Mouse (Mus musculus): ENCODE measurements at regions not wholly inside any gene's neighbourhood (a gene's known extent, or its start where the extent isn't known, plus 50 kb on each side); places are given as distances from the start of the nearest gene placed in this dataset.

DNA sequence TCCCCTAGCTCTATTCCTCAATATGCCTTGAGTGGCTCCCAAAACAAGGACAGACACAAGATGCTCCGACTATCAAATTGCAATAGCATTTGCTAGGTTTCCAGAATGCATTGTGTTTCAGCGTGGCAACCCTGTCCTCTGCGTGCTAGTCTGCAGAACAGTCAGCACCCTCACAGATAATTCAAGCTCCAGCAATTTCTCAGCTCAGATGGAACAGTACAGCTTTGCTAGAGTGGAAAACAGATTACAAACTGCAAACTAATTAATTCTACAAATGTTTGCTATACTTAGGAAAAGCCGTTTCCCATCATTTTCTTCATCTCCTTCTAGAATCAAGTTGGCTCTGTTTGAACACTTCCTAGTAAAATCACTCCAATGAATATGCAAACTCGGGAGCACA lies 441.4 kb downstream of the Gm16223 start:
- TF ChIP-seq CTCF (IDR thresholded peaks at IDR 0.05; ENCODE audit: low read depth): no peak
- Histone ChIP-seq H3K9ac (no peak overlapping the region), H3K4me3 (ENCODE audit: low read depth, low read length) (no peak overlapping the region), H3K9me3 (ENCODE audit: low read length) (no peaks in the 10 kb centered on the region), H3K4me2 (ENCODE audit: low read depth) (no peak overlapping the region), H3K27me3 (ENCODE audit: insufficient read depth, low read length) (no peaks in the 10 kb centered on the region), H3K36me3 (ENCODE audit: insufficient read depth) (no peaks in the 10 kb centered on the region), H3K4me1 (ENCODE audit: insufficient read depth) (no peaks in the 10 kb centered on the region), H3K27ac (ENCODE audit: low read depth, low read length) (no peak overlapping the region)
- DNase-seq: peak; percentile 40
- ATAC-seq: peak; percentile 89
- 46% methylated on average over 5 of the region's 5 CpGs for WGBS

DNA sequence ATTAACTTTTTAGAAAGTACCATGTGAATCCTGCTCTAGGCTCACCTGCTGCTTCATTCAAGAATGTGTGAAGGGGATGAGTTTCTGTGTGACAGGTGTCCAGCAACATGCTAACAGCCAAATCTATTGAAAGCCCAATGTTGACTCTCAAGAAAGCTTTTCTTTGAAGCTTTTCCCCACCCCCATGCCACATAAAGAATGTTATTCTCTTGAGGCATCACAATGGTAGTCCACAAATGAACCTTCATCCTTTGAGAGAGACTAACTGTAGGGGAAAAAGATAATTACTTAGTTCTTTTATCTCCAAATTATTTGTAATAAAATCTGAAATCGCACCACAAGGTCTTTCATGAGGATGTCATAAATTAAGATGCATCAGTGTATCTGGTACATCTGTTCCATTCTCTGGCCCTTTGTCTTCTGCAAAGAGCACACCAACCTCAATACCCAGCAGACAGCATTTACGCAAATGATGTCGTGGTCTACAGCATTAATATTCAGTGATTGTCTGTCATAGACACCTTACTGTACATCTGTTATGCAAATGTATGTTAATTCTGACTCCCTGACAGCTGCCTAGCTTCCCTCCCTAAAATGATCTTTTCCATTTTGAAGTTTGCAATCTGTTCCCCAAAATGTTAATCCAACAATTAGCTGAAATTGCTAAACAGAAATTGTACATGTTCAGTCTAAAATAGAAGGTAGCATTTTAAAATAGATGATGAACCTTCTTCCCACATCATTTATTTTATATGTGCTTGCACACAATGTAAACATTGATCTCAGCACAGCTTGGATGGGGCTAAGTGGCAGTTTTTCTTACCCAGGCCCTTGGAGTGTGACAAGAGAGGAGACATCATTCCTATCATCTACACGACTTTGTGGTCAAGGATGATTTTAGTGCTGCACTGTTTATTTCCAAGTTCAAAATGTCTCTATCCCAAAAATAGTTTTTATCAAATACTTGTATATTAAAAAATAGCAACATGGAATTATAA lies 455.7 kb downstream of the Gm16223 start:
- Histone ChIP-seq H3K4me1 (ENCODE audit: insufficient read depth) (0 out of 2 replicates have a peak, but pooled peaks cover 5% of the 10 kb centered on the region), H3K27ac (ENCODE audit: low read depth, low read length) (no peak overlapping the region), H3K36me3 (ENCODE audit: insufficient read depth) (no peaks in the 10 kb centered on the region), H3K9me3 (ENCODE audit: low read length) (no peaks in the 10 kb centered on the region), H3K4me2 (ENCODE audit: low read depth) (no peak overlapping the region), H3K27me3 (ENCODE audit: insufficient read depth, low read length) (no peaks in the 10 kb centered on the region), H3K4me3 (ENCODE audit: low read depth, low read length) (no peak overlapping the region), H3K9ac (no peak overlapping the region)
- peak; percentile 89 for ATAC-seq
- 28% methylated on average over 4 of the region's 4 CpGs for WGBS
- DNase-seq: peak; percentile 55
- no peak for TF ChIP-seq CTCF (IDR thresholded peaks at IDR 0.05; ENCODE audit: low read depth)

DNA sequence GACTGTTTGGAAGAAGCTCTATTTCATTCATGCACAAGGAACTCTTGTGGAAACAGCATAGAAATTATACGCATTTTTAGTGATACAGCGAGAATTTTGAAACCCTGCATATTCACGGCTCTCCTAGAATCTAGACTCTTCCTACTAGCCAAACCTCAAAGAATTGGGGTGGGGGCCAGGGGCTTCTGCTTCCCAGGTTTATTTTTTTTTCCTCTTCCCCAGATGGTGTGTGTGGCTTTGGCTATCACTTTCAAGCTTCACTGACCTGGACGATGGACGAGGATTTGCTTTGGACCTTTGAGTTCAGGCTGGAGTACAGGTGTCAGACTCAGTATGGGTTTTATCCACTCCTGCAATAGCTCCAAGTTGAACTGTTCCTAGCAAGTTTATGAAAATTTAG lies 457.7 kb downstream of the Gm16223 start:
- H3K36me3 ChIP-seq (ENCODE audit: insufficient read depth): no peaks in the 10 kb centered on the region
- no peak overlapping the region for H3K4me2 ChIP-seq (ENCODE audit: low read depth)
- DNase-seq: no peak
- H3K9ac ChIP-seq: no peak overlapping the region
- no peaks in the 10 kb centered on the region for H3K27me3 ChIP-seq (ENCODE audit: insufficient read depth, low read length)
- no peak for ATAC-seq
- H3K27ac ChIP-seq (ENCODE audit: low read depth, low read length): no peak overlapping the region
- WGBS: 59% methylated on average over 5 of the region's 5 CpGs
- no peak overlapping the region for H3K4me3 ChIP-seq (ENCODE audit: low read depth, low read length)
- no peak for TF ChIP-seq CTCF (IDR thresholded peaks at IDR 0.05; ENCODE audit: low read depth)
- 0 out of 2 replicates have a peak, but pooled peaks cover 5% of the 10 kb centered on the region for H3K4me1 ChIP-seq (ENCODE audit: insufficient read depth)
- H3K9me3 ChIP-seq (ENCODE audit: low read length): no peaks in the 10 kb centered on the region

DNA sequence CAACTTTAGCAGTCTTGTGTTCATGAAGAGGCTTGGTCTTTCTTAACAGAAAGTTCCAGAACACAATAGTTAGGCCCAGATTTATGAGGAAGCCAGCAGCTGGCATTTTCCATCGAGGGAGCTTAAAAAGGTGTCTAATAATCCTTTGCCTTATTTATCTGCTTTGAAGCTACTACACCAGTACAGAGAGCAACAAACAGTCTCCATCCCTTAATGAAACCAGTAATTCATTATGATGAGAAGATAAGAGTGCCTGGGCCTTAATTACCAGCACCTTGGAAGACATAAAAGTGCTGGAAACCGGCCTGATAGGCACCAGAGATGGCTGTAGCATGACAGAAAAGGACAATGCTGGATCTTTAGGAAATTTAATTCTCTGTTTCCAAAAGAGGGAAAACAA lies 492.8 kb downstream of the Gm16223 start:
- H3K4me2 ChIP-seq (ENCODE audit: low read depth): no peak overlapping the region
- H3K9ac ChIP-seq: no peak overlapping the region
- no peak for TF ChIP-seq CTCF (IDR thresholded peaks at IDR 0.05; ENCODE audit: low read depth)
- H3K4me1 ChIP-seq (ENCODE audit: insufficient read depth): no peaks in the 10 kb centered on the region
- no peaks in the 10 kb centered on the region for H3K9me3 ChIP-seq (ENCODE audit: low read length)
- no peak overlapping the region for H3K27ac ChIP-seq (ENCODE audit: low read depth, low read length)
- H3K27me3 ChIP-seq (ENCODE audit: insufficient read depth, low read length): no peaks in the 10 kb centered on the region
- DNase-seq (no peak), ATAC-seq (no peak)
- H3K36me3 ChIP-seq (ENCODE audit: insufficient read depth): no peaks in the 10 kb centered on the region
- no peak overlapping the region for H3K4me3 ChIP-seq (ENCODE audit: low read depth, low read length)
- WGBS: 50% methylated on average over 2 of the region's 2 CpGs

DNA sequence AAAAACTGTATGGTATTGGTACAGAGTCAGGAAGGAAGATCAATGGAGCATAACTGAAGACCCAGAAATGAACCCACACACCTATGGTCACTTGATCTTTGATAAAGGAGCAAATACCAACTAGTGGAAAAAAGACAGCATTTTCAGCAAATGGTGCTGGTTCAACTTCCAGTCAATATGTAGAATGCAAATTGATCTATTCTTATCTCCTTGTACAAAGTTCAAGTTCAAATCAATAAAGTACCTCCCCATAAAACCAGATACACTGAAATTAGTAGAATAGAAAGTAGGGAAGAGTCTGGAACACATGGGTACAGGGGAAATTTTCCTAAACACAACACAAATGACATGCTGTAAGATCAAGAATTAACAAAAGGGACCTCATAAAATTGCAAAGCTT lies 495.6 kb downstream of the Gm16223 start:
- no peak for DNase-seq
- Histone ChIP-seq H3K4me2 (ENCODE audit: low read depth) (no peak overlapping the region), H3K27me3 (ENCODE audit: insufficient read depth, low read length) (no peaks in the 10 kb centered on the region), H3K36me3 (ENCODE audit: insufficient read depth) (no peaks in the 10 kb centered on the region), H3K4me3 (ENCODE audit: low read depth, low read length) (no peak overlapping the region), H3K27ac (ENCODE audit: low read depth, low read length) (no peak overlapping the region), H3K9ac (no peak overlapping the region), H3K9me3 (ENCODE audit: low read length) (no peaks in the 10 kb centered on the region), H3K4me1 (ENCODE audit: insufficient read depth) (no peaks in the 10 kb centered on the region)
- TF ChIP-seq CTCF (IDR thresholded peaks at IDR 0.05; ENCODE audit: low read depth): no peak
- no peak for ATAC-seq

DNA sequence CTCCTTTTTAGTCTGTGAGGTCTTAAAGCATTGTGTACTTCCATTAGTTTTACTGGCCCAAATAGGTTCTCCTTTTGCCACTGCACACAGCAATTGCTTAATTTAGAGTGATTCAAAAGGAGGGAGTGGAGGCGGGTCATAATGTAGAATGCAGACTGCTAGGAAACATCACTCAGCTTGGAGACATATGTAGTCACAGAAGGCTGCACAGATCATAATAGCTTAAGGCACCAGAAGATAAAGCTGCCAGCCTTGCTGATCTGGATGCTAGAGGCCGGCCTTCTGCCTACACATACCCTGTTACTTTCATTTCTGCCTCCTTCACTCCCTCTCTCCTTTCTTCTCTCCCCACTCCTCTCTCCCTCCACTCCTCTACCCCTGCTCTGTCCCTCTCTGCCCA lies 508.2 kb downstream of the Gm16223 start:
- H3K4me1 ChIP-seq (ENCODE audit: insufficient read depth): no peaks in the 10 kb centered on the region
- no peaks in the 10 kb centered on the region for H3K27me3 ChIP-seq (ENCODE audit: insufficient read depth, low read length)
- no peak overlapping the region for H3K4me2 ChIP-seq (ENCODE audit: low read depth)
- no peak overlapping the region for H3K9ac ChIP-seq
- H3K36me3 ChIP-seq (ENCODE audit: insufficient read depth): no peaks in the 10 kb centered on the region
- ATAC-seq (peak; percentile 79), DNase-seq (peak; percentile 56)
- TF ChIP-seq CTCF (IDR thresholded peaks at IDR 0.05; ENCODE audit: low read depth): no peak
- 63% methylated on average over 2 of the region's 2 CpGs for WGBS
- H3K4me3 ChIP-seq (ENCODE audit: low read depth, low read length): no peak overlapping the region
- no peak overlapping the region for H3K27ac ChIP-seq (ENCODE audit: low read depth, low read length)
- no peaks in the 10 kb centered on the region for H3K9me3 ChIP-seq (ENCODE audit: low read length)

DNA sequence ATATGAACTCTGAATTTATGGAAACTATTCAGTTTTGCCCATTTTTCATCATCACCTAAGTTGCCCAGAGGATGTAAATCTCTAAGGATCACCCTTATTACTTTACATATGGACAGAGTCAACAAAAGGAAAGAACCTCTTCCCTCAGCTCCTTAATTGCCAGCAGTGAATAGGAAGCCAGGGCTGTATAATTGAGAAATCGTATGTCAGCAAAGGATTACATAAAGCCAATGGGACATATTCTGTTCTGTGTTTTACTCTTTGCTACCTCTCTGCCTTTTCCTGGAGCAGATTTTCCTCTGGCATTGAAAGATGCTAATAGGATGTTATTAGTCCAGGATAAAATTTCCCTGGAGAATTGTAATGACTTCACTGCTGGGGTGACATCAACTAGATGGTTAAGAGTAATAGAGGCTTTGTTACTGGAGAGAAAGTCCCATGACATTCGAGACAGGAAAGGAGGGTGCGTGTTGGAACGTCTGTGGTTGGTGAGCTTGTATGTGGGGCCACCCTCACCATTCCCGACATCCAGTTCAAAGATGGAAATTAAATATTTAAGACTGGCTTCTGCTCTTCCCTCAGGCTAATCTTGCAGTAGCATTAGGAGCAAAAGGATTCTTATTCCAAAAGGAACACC lies 510.6 kb downstream of the Gm16223 start:
- DNase-seq: no peak
- Histone ChIP-seq H3K9ac (no peak overlapping the region), H3K4me1 (ENCODE audit: insufficient read depth) (no peaks in the 10 kb centered on the region), H3K27ac (ENCODE audit: low read depth, low read length) (no peak overlapping the region), H3K9me3 (ENCODE audit: low read length) (no peaks in the 10 kb centered on the region), H3K4me3 (ENCODE audit: low read depth, low read length) (no peak overlapping the region), H3K36me3 (ENCODE audit: insufficient read depth) (no peaks in the 10 kb centered on the region), H3K27me3 (ENCODE audit: insufficient read depth, low read length) (no peaks in the 10 kb centered on the region), H3K4me2 (ENCODE audit: low read depth) (no peak overlapping the region)
- ATAC-seq: no peak
- 81% methylated on average over 5 of the region's 5 CpGs for WGBS
- no peak for TF ChIP-seq CTCF (IDR thresholded peaks at IDR 0.05; ENCODE audit: low read depth)

All from forebrain, postnatal 0 days (tissue).